Mouse (Mus musculus): Measurements from ENCODE around the gene Cela2a.

The Cela2a gene

GRCm38 (mm10) chr4:141826060-141826459 is at the start of gene Cela2a:
Gene Cela2a (minus strand): TSS chr4:141826160.
- DNase-seq, result no peak

GRCm38 (mm10) chr4:141875481-141876108 is 49.6 kb upstream of the Cela2a start:
- no peak for DNase-seq

GRCm38 (mm10) chr4:141874601-141875460 is 48.9 kb upstream of the Cela2a start, which contains the start of gene Efhd2:
Gene Efhd2 (minus strand): TSS chr4:141874920.
- peak; percentile 85 for DNase-seq

DNA sequence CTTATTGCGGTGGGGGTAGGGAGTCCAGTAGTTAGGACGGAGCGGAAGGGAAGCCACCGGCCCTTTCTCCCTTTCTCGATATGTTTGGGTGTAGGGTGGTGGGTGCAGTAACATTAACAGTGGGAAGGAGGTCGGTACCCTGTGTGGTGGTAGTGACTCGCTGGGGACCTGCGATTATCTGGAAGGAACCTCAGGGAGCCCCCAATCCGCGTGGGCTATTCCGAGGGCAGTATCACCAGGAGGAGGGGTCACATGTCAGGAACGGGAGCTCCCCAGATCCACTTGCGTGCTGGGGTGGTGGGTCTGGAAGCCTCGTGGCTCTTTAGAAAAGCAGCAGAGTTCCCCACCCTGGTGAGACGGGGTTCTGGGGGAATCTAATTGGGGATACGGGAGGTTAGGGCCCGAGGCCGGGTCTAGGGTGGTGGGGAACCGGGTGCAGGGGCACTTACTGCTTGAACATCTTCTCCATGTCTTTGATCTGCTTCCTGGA is 48.2 kb upstream of the Cela2a start:
- DNase-seq, result peak; percentile 27

GRCm38 (mm10) chr4:141872977-141873376 is 47.0 kb upstream of the Cela2a start:
- no peak for DNase-seq

DNA sequence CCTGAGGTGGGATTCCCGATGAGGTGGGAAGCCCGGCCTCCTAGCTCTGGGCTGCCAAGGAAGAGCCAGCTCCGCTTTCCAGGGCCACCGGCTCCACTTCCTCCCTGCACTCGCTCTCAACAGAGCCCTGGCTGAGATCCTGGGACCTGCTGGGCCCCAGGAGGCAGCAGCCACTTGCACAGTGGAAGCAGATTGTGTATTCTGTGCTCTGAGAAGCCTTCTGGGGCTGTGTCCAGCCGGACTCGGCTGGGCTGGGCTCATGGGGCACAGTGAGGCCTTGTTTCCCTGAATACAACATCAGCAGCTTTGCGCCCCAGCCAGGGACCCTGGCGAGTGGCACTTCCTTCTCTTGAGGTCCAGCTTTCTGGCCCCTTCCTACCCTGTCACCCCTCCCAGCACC is 45.9 kb upstream of the Cela2a start:
- no peak for DNase-seq

DNA sequence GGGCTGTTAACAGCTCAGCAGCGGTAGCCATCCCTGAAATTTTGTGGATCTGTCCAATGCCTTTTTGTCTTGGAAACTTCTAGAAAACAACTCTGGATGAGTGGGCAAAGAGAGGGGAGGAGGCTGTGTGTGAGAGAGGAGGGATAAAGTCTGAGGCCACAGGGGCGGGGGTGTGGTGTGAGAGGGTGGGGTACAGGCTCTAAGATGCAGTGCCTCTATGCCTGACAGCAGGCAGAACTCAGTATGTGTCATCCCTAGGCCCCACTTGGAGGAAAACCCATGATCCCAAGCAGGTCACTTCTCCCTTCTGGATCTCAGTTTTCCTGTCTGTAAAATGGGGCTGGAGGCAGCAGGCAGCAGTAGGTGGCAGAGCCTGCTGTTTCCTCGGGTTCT is 45.4 kb upstream of the Cela2a start:
- no peak for DNase-seq

- DNase-seq, result no peak
These were observed 44.8 kb upstream of the Cela2a start for GRCm38 (mm10) chr4:141870666-141871332.

DNA sequence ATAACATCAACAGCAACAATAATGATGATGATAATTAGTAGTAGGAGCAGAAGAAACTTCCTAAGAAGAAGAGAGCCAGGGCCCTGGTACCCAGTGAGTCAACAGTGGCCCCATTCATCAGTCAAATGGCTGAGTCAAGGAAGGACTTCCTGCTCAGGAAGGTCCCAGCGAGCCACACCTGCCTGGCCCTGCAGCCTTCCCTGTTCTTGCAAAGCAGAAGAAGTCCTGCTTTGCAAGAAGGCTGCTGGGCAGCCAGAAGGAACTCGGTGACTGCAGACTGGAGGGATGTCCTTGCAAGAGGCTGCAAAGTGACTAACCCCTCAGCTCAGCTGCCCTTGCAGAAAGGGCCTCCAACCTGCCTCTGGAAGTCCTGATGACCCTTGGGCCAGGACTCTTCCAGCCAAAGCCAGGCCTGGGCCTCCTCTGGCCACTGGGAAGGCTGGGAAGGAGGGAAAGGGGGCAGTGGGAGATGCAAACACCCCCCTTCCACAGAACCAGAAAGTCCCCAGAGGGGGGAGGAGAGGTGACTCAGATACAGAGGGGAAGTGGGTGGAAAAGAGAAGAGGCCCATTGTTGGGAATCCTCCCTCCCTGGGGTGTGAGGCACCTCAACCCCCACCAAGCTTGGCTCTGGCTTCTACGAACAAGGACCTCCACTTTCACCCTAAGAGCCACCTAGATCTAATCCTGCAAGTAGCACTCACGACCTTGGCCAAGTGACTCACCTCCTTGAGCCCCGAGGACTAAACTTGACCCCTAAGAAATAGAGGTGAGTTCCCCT is 43.7 kb upstream of the Cela2a start:
- no peak for DNase-seq

DNA sequence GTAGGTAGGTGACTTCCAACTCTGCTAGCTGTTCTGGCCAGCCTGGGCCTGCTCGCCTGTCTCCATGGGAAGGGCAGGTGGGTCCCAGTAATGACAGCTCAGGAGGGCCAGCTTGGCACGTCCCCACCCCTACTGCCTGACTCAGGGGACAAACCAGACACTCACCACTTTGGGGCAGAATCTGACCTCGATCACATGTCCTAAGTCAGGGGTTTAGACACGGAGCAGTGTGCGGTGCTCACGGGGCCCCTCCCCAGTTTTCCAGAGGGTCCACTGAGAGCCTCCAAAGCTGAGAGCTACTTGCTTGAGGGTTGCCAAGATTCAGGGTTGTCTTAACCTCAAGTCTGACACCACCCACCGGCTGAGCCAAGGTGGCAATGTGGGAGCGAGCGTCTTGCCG is 42.1 kb upstream of the Cela2a start:
- no peak for DNase-seq

DNA sequence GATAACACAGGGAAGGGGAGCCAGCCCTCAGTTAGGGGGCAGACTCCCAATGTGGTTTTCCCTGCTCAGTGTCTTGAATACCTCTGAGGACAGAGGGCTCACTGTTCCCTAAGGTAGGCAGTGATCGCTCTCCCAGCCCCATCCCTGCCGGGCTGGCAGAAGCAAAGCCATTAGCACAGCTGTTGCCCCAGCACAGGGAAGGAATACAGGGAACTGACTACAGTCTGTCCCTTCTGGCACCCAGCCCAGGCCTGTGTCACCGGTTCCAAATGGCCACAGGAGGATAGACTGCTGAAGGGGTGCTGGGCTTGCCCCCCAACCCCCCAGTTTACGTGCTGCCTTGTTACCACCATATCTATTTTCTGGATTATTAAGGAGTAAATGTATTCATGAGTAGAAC is 41.5 kb upstream of the Cela2a start:
- no peak for DNase-seq

- DNase-seq, result no peak
These were observed 41.1 kb upstream of the Cela2a start for GRCm38 (mm10) chr4:141866933-141867490.

DNA sequence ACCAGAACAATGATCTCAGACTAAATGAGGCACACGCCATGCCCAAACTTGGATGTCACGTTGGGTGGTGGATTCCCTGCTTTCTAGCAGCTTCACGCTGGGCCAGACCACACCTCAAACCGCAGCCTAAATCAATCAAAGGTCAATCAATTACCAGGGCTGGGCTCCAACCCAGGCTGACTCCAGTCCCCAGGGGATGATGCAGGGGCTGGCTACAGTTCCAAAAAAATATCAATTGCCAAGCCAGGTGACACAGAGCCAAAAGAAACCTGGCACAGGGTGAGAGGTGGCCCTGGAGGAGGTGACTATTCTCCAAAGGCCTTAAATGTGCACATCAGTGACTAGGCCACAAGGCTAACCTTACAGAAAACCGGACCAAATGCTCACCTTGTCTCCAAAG is 39.6 kb upstream of the Cela2a start:
- DNase-seq, result no peak

- no peak for DNase-seq
These were observed 39.0 kb upstream of the Cela2a start for GRCm38 (mm10) chr4:141865006-141865405.

DNA sequence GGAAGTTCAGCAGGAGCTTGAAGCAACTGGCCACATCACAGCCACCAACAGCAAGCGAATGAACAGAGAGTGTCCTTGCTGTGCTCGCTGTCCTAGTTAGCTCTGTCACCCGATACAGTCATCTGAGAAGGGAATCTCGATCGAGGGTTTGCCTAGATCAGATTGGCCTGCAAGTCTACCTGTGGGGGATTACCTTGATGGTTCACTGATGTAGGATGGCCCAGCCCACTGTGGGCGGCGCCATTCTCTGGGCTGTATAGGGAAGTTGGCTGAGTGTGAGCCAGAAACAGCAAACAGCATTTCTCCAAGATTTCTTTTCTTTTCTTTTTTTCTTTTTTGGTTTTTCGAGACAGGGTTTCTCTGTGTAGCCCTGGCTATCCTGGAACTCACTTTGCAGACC is 38.5 kb upstream of the Cela2a start:
- DNase-seq, result no peak

DNA sequence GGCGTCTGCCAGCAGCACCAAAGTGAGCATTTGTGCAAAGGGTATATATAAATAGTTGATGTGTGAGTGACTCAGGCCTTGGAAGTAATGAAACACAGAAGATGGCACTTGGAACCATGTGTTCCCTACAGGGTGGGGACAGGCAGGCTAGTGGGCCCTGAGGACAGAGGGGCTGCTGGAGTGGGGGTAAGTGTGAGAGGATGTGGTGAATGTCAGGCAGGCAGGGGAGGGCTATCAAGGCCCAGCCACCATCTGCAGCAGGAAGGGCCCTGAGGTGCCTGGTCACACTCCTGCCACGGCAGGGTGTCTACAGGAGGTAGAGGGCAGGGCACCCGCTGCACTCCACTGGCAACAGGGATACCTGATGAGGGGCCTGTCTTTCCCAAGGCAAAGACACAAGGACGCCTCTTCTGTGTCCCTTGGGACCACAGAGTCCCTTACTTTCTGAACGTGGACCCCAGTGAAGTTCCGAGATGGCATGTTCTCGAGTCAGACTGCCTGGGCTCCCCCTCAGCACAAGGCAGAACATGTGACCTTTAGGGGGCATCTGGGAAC is 37.8 kb upstream of the Cela2a start:
- no peak for DNase-seq

GRCm38 (mm10) chr4:141862867-141863266 is 36.9 kb upstream of the Cela2a start:
- DNase-seq, result no peak

GRCm38 (mm10) chr4:141861591-141862295 is 35.8 kb upstream of the Cela2a start:
- no peak for DNase-seq

DNA sequence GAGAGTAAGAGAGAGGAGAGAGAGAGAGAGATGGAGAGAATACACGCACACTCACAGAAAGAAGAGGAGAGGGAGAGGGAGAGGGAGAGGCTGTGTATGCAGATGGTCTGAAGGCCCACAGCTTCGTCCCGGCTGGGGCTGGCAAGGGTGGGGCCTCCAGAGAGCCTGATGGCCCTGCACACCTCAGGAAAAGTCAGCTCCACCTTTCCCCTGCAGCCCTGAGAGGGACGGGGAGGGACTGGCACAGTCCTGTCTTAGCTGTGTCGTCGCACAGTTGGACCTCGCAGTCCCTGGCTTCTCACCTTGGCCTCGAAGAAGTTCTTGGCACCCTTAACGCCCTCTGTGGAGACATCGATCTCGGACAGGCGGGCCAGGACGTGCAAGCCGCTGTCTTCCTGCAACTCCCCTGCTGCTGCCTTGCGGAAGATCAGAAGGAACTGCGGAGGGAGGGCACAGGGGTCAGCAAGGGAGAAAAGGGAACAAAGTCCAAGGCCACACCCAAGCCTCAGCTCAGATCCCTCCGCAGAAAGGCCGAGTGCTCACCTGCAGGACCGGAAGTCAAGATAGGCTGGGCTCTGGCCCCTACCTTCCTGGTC is 34.4 kb upstream of the Cela2a start:
- no peak for DNase-seq

GRCm38 (mm10) chr4:141859351-141859750 is 33.4 kb upstream of the Cela2a start:
- DNase-seq, result no peak

GRCm38 (mm10) chr4:141858501-141858900 is 32.5 kb upstream of the Cela2a start:
- no peak for DNase-seq
